32 mouse cellular contexts compared by ENCODE assay signal in the genomic region with DNA sequence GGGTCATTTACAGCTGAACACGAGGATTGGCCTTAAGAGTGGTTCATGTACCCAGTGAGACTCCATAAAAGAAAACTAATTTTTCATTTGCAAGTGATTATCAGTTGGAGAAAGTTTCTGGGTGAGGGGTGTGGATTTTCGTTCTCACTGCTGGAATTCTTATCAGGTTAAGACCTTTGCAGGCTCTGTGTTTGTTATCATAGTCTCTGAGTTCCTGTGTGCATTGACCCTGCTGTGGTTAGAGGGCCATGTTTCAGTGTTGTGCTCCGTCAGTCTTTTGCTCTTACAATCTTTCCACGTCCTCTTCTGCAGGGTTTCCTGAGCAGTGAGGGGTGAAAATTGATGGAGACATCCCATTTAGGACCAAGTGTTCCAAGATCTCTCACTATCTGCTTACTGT. TPM values are rescaled to one million over a fixed set of nuclear protein-coding genes. Genes with fewer than 3 reads are reported as not detected.
"Had no signal": no experiment of that assay in that cellular context is flagged by ENCODE, and none has a peak within 500 bp of the region (broad histone marks: within the 10 kb centered on the region; RNA-seq: fewer than 3 reads in every experiment).

No protein-coding gene starts in this region.

- H3K9ac ChIP-seq: heart, embryonic 13.5 days; heart, embryonic 15.5 days; hindbrain, embryonic 12.5 days; hindbrain, embryonic 14.5 days; intestine, embryonic 15.5 days; limb, embryonic 12.5 days had no signal

- DNase-seq: gastrocnemius, adult 2 months; gastrocnemius, postnatal 14 days; gastrocnemius, postnatal 36 days; heart, adult 11 months; heart, adult 2 months; heart, postnatal 14 days; heart, postnatal 4 days; kidney, adult 18-20 months; kidney, adult 8-10 months; kidney, postnatal 10 days; kidney, postnatal 25 days; kidney, postnatal 4 days had no signal

- H3K27me3 ChIP-seq: heart, embryonic 13.5 days; heart, embryonic 15.5 days; hindbrain, embryonic 12.5 days; intestine, embryonic 15.5 days; limb, embryonic 12.5 days had no signal

- H3K4me2 ChIP-seq: heart, embryonic 11.5 days; heart, embryonic 13.5 days; heart, embryonic 15.5 days; hindbrain, embryonic 12.5 days; hindbrain, embryonic 14.5 days; intestine, embryonic 15.5 days; limb, embryonic 12.5 days had no signal

- H3K9me3 ChIP-seq: heart, embryonic 13.5 days; heart, embryonic 15.5 days; hindbrain, embryonic 10.5 days; hindbrain, embryonic 12.5 days; intestine, embryonic 15.5 days; limb, embryonic 10.5 days; limb, embryonic 12.5 days had no signal

- H3K27ac ChIP-seq: gastrocnemius, adult 2 months; heart, adult 2 months; heart, embryonic 13.5 days; heart, embryonic 15.5 days; hindbrain, embryonic 10.5 days; hindbrain, embryonic 12.5 days; hindbrain, embryonic 14.5 days; intestine, embryonic 15.5 days; layer of hippocampus, adult 2 months; left cerebral cortex, adult 2 months; limb, embryonic 10.5 days; limb, embryonic 12.5 days had no signal

- H3K36me3 ChIP-seq: heart, embryonic 13.5 days; heart, embryonic 15.5 days; hindbrain, embryonic 10.5 days; hindbrain, embryonic 12.5 days; intestine, embryonic 15.5 days; limb, embryonic 10.5 days; limb, embryonic 12.5 days had no signal

- H3K4me1 ChIP-seq: heart, embryonic 13.5 days; heart, embryonic 15.5 days; hindbrain, embryonic 10.5 days; hindbrain, embryonic 12.5 days; intestine, embryonic 15.5 days; limb, embryonic 10.5 days; limb, embryonic 12.5 days had no signal

- H3K4me3 ChIP-seq: gastrocnemius, adult 2 months; heart, adult 2 months; heart, embryonic 13.5 days; heart, embryonic 15.5 days; hindbrain, embryonic 10.5 days; hindbrain, embryonic 12.5 days; intestine, embryonic 15.5 days; layer of hippocampus, adult 2 months; left cerebral cortex, adult 2 months; limb, embryonic 10.5 days; limb, embryonic 12.5 days had no signal

- ATAC-seq: hindbrain, embryonic 16.5 days; inflammation-experienced regulatory T-cells, adult 6 months; intestine, embryonic 15.5 days; intestine, postnatal 0 days had no signal

RNA-seq across cellular contexts. Expression of a gene that starts 16.3 kb away (rescaled TPM):
- total RNA-seq: gastrocnemius, adult 2 months; gastrocnemius, postnatal 36 days had no signal
- polyA plus RNA-seq: inflammation-experienced regulatory T-cells, adult 6 months; kidney, embryonic 14.5 days; liver, adult 2 months had no signal

RNA-seq across cellular contexts. Expression of a gene that starts 59.9 kb away (rescaled TPM):
- total RNA-seq: gastrocnemius, postnatal 36 days; heart, postnatal 14 days; layer of hippocampus, adult 2 months; layer of hippocampus, postnatal 10 days; layer of hippocampus, postnatal 25 days; left cerebral cortex, adult 2 months; left cerebral cortex, postnatal 14 days; left cerebral cortex, postnatal 36 days; liver, adult 2 months had no signal
- polyA plus RNA-seq: hindbrain, embryonic 12.5 days had no signal
